Mouse (Mus musculus) cortical plate, adult 2 months (tissue): ENCODE results near the gene Shroom1. TPM values are rescaled to one million over a fixed set of nuclear protein-coding genes. Genes with fewer than 3 reads are reported as not detected.

ENCODE experiments used
- H3K27ac ChIP-seq: fragments of 200-500 bp; 2 replicates; pipeline ENCODE4 v1.5.1; 2012; ENCODE audit warnings: low read length, control low read depth, inconsistent platforms; ENCODE audit not compliant: insufficient read depth
- H3K4me1 ChIP-seq: fragments of 200-500 bp; 2 replicates; pipeline ENCODE4 v1.6.1; 2011; ENCODE audit warnings: low read length; ENCODE audit not compliant: control insufficient read depth, insufficient read depth
- H3K4me3 ChIP-seq: fragments of 200-500 bp; 2 replicates; pipeline ENCODE4 v1.5.1; 2011; ENCODE audit warnings: mild to moderate bottlenecking, low read length, control low read depth; ENCODE audit not compliant: insufficient read depth
- CTCF ChIP-seq: fragments of 200-500 bp; IDR thresholded peaks from 2 replicates; pipeline ENCODE4 v1.5.1; 2011; ENCODE audit warnings: mild to moderate bottlenecking, control low read depth, low read length; ENCODE audit not compliant: insufficient read depth; ENCODE audit errors: extremely low read depth
- POLR2A ChIP-seq: fragments of 200-500 bp; IDR thresholded peaks from 2 replicates; pipeline ENCODE4 v1.6.1; 2011; ENCODE audit warnings: mild to moderate bottlenecking, low read length, control low read depth; ENCODE audit not compliant: insufficient read depth; ENCODE audit errors: extremely low read depth
- polyA plus RNA-seq: library from polyadenylated mRNA; depleted of rRNA; stranded (reverse); fragments of >200 nt; gene quantifications from 2 replicates; pipeline ENCODE4 v1.2.3, GENCODE M21; 2012

The Shroom1 gene
- polyA plus RNA-seq, 1 experiment = 6.5 TPM

DNA sequence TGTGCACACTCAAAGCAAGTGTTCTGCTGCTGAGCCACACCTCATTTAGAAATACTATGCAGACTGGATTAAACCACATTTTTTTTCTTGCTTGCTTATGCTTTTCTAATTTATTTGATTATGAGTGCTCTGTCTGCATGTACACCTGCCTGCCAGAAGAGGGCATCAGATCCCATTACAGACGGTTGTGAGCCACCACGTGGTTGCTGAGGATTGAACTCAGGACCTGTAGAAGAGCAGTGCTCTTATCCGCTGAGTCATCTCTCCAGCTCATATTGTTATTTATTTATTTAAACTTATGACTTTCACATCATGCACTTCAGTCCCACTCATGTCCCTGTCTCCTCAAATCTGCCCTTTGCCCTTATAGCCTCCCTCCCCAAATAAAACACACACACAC, 28.7 kb downstream of the Shroom1 start:
- no peak for TF ChIP-seq POLR2A
- TF ChIP-seq CTCF = peak; percentile 37
- Histone ChIP-seq H3K4me3 (no peak overlapping the region), H3K27ac (no peak overlapping the region), H3K4me1 (no peaks in the 10 kb centered on the region; the same call in none of the 2 replicates)

GRCm38 (mm10) chr11:53486351-53486750, 29.3 kb downstream of the Shroom1 start:
- TF ChIP-seq POLR2A (no peak), CTCF (no peak)
- Histone ChIP-seq H3K4me3 (no peak overlapping the region; the same call in 1 of the 2 replicates), H3K4me1 (no peaks in the 10 kb centered on the region; the same call in 1 of the 2 replicates), H3K27ac (no peak overlapping the region)

- Histone ChIP-seq H3K27ac (no peak overlapping the region), H3K4me3 (peak overlapping the region; percentile 27), H3K4me1 (no peaks in the 10 kb centered on the region)
- TF ChIP-seq POLR2A (peak; percentile 47; the same call in 1 of the 2 replicates), CTCF (no peak)
Measured at GRCm38 (mm10) chr11:53486822-53487594, 30.0 kb downstream of the Shroom1 start.

DNA sequence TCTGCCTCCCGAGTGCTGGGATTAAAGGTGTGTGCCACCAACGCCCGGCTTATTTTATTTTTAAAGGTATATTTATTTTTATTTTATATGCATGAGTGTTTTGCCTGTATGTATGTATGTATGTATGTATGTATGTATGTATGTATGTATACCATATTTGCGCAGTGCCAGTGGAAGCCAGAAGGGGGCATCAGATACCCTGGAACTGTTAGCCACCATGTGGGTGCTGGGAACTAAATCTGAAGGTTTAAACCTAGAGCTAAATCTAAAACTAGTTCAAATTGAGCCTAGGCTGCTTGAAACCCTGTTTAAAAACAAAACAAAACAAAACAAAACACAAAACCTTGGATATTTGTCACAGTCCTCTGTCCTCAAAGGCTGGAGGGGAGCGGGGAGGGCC, 32.0 kb downstream of the Shroom1 start:
- H3K4me1 ChIP-seq = no peaks in the 10 kb centered on the region
- no peak overlapping the region for H3K27ac ChIP-seq
- no peak overlapping the region for H3K4me3 ChIP-seq
- no peak for TF ChIP-seq CTCF

GRCm38 (mm10) chr11:53489421-53489820, 32.4 kb downstream of the Shroom1 start:
- H3K4me1 ChIP-seq = no peaks in the 10 kb centered on the region
- TF ChIP-seq POLR2A (no peak), CTCF (no peak)
- H3K27ac ChIP-seq = no peak overlapping the region
- H3K4me3 ChIP-seq = no peak overlapping the region

DNA sequence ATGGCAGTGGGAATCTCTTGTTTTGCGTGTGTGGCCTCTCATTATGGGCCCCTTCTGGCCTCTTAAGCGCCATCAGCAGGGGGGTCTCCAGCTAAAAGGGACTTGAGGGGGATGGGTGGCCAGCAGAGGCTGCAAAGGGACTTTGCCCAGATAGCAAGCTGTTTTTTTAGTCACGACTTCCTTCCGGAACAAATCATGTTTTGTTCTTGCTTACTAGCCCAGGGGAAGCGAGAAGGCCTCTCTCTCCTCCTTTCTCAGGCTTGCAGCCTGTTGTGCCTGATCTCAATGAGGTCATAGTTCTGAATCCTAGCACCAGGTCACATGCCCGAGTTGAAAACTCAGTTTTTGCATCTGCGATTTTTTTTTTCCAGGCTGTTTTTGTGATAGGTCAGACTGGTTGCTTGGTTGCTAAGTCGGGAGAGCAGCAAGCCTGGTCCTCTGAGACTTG, 35.0 kb downstream of the Shroom1 start:
- peak overlapping the region; percentile 28 for H3K27ac ChIP-seq

GRCm38 (mm10) chr11:53493243-53493955, 36.4 kb downstream of the Shroom1 start:
- no peak for TF ChIP-seq CTCF
- no peak for TF ChIP-seq POLR2A
- 0 out of 2 replicates have a peak overlapping the region, but pooled peaks have one; percentile 32 for H3K27ac ChIP-seq
- 0 out of 2 replicates have a peak, but pooled peaks cover 1% of the 10 kb centered on the region for H3K4me1 ChIP-seq
- H3K4me3 ChIP-seq = no peak overlapping the region

More for the DNA sequence above, 35.0 kb downstream of the Shroom1 start:
- Histone ChIP-seq H3K4me1 (0 out of 2 replicates have a peak, but pooled peaks cover 1% of the 10 kb centered on the region), H3K4me3 (no peak overlapping the region)
- TF ChIP-seq POLR2A (no peak), CTCF (no peak)

DNA sequence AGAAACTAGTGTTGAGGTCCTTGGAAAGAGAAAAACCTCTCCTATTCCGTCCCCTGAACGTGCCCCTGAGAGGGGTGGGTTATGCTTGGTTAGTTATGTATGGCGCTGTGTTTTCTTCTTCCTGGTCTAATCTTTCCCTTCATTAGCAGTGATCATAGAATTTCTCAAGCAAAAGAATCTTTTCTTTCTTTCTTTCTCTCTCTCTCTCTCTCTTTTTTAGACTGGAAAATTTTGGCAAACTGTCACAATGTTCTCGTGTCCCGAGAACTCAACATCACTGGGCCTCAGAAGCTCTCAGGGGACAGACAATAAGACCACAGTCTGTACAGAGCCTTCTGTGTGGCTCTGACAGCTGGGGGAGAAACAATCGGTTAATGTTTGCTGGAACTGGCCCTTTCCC, 38.4 kb downstream of the Shroom1 start:
- Histone ChIP-seq H3K27ac (peak overlapping the region; percentile 95), H3K4me1 (0 out of 2 replicates have a peak, but pooled peaks cover 1% of the 10 kb centered on the region), H3K4me3 (no peak overlapping the region)
- TF ChIP-seq POLR2A (no peak), CTCF (no peak)

DNA sequence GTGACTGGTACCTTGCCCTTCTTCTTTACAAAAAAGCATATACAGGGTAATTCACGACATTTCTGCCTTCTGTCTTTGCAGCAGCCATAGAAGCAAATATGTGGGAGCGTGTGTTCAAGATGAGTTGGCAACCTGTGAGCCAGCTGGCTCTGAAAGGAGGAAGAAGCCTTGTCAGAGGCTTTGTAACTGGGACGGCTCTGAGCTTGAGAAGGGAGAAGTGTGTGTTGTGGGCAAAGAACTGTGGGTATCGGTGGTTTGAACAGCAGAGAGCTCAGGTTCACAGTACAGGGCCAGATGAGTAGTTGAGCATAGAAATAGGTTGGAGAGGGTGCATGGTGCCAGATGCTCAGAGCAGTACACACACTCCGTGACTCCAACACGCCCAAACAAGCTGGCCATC, 39.9 kb downstream of the Shroom1 start:
- Histone ChIP-seq H3K4me1 (0 out of 2 replicates have a peak, but pooled peaks cover 1% of the 10 kb centered on the region), H3K4me3 (no peak overlapping the region), H3K27ac (peak overlapping the region; percentile 25; the same call in 1 of the 2 replicates)
- no peak for TF ChIP-seq POLR2A
- no peak for TF ChIP-seq CTCF
